Comparison of ENCODE assay signal across 9 mouse cellular contexts in the genomic region with DNA sequence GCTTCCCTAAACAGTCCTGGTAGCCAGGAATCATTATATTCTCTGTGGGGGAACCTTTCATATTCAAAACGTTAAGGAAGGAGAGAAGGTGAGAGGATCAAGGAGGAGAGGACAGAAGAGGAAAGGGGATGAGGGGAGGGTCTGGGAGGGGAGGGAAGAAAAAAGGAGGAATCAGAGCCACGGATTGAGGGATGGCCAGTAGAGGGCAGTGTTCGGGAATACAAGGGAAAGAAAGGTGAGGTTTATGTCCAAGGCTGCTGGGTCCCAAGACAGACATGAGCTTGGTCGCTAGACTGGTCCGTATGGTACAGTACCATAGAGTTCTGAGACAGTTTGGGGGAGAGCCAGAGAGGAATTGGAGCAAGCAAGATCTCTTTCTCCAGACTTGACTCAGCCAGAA.
DNase-seq lines count a peak whose midpoint lies in the region; ATAC-seq and TF ChIP-seq lines count a peak whose summit lies in the region.
"Had no signal": no experiment of that assay in that cellular context is flagged by ENCODE, and none has a peak within 500 bp of the region (broad histone marks: within the 10 kb centered on the region; RNA-seq: fewer than 3 reads in every experiment).

No protein-coding gene starts in this region.

- DNase-seq in gastrocnemius, postnatal 10 days: peak; percentile 42
- no peak for DNase-seq in gastrocnemius, adult 8-10 months (ENCODE audit: low spot score in 2 of 2)
- DNase-seq in lung, adult 2 months: peak; percentile 12
- no peak for DNase-seq in lung, postnatal 25 days (ENCODE audit: low spot score)
- peak; percentile 55 to 72 for DNase-seq in cerebellum, postnatal 14 days
- peak; percentile 34 for DNase-seq in mesoderm, embryonic 11.5 days (ENCODE audit: low read depth, low spot score)

- WGBS in lung, adult 2 months: 24% methylated on average over 5 of the region's 5 CpGs

- H3K4me1 ChIP-seq in lung, adult 2 months (ENCODE audit: control insufficient read depth, insufficient read depth, low read length): no peaks in the 10 kb centered on the region
- H3K4me1 ChIP-seq: liver, embryonic 15.5 days had no signal

- TF ChIP-seq CTCF in lung, adult 2 months (IDR thresholded peaks at IDR 0.05; ENCODE audit: insufficient read depth, low read length): peak; percentile 55

- no peak for TF ChIP-seq POLR2A in lung, adult 2 months (IDR thresholded peaks at IDR 0.05; ENCODE audit: borderline replicate concordance, extremely low read depth, low read depth, low read length)

- ATAC-seq in activated CD4-positive, CD25-positive, alpha-beta regulatory T cell, adult 4 months: no peak
- no peak for ATAC-seq in erythroid progenitor cell, adult 5-6 weeks (replicated peaks; ENCODE audit: low FRiP score, poor library complexity, severe bottlenecking)

- H3K4me3 ChIP-seq in lung, adult 2 months (replicated peaks; ENCODE audit: extremely low read depth, low read depth, low read length): no peak overlapping the region
- H3K4me3 ChIP-seq: liver, embryonic 15.5 days had no signal

Comparison
In these comparisons a context has a peak if more than half of its experiments do, and no peak if none do; other contexts are left out.
1. DNase-seq: peak in gastrocnemius, postnatal 10 days (single experiment), lung, adult 2 months (single experiment), cerebellum, postnatal 14 days (2 of 2) and mesoderm, embryonic 11.5 days (single experiment); none in gastrocnemius, adult 8-10 months (0 of 2) and lung, postnatal 25 days (single experiment).